Mouse (Mus musculus) C2C12 (cell line): ENCODE results near the gene Tmem186.

ENCODE experiments used
- CEBPB ChIP-seq: IDR thresholded peaks from one replicate; pipeline ENCODE4 v1.6.1; 2011; ENCODE audit warnings: low read depth, mild to moderate bottlenecking, control low read depth, moderate library complexity
- CTCF ChIP-seq: IDR thresholded peaks from one replicate; pipeline ENCODE4 v1.5.1; 2011; ENCODE audit not compliant: control insufficient read depth, insufficient read depth, insufficient read length
- MAX ChIP-seq: IDR thresholded peaks from one replicate; pipeline ENCODE4 v1.6.1; 2011; ENCODE audit warnings: mild to moderate bottlenecking, control low read depth
- MYOD1 ChIP-seq: IDR thresholded peaks from one replicate; pipeline ENCODE4 v1.6.1; 2011; ENCODE audit warnings: low read depth; ENCODE audit not compliant: control insufficient read depth, insufficient read length
- MYOG ChIP-seq: IDR thresholded peaks from one replicate; pipeline ENCODE4 v1.6.1; 2011; ENCODE audit not compliant: control insufficient read depth, insufficient read length; ENCODE audit errors: extremely low read depth
- USF1 ChIP-seq: IDR thresholded peaks from one replicate; pipeline ENCODE4 v1.6.1; 2011; ENCODE audit warnings: low read depth, mild to moderate bottlenecking, control low read depth, moderate library complexity

- no peak for TF ChIP-seq MYOD1
- no peak for TF ChIP-seq CEBPB
- TF ChIP-seq USF1: no peak
- no peak for TF ChIP-seq CTCF
- no peak for TF ChIP-seq MYOG
- no peak for TF ChIP-seq MAX
Measured at GRCm38 (mm10) chr16:8595411-8595810, 42.1 kb downstream of the Tmem186 start.
